Mouse (Mus musculus): Measurements from ENCODE around the gene Kat6b. TPM values are rescaled to one million over a fixed set of nuclear protein-coding genes. Genes with fewer than 3 reads are reported as not detected.

Gene Kat6b
- polyA plus RNA-seq, 1 experiment from 2014 or later: 17.9 TPM

GRCm38 (mm10) chr14:21720430-21721205 lies 239.4 kb downstream of the Kat6b start:
- Histone ChIP-seq H3K4me1 (ENCODE audit: control insufficient read depth, insufficient read depth, low read length) (no peaks in the 10 kb centered on the region; the same call in 1 of the 2 replicates), H3K27ac (replicated peaks; ENCODE audit: low read depth, low read length) (no peak overlapping the region), H3K9ac (replicated peaks; ENCODE audit: low read length) (no peak overlapping the region), H3K4me3 (ENCODE audit: low read depth, low read length) (no peak overlapping the region), H3K4me2 (ENCODE audit: low read depth, low read length) (no peak overlapping the region), H3K27me3 (ENCODE audit: control insufficient read depth, insufficient read depth, low read length) (no peaks in the 10 kb centered on the region), H3K9me3 (replicated peaks; ENCODE audit: control insufficient read depth, low read length) (no peaks in the 10 kb centered on the region), H3K36me3 (replicated peaks; ENCODE audit: control insufficient read depth, insufficient read depth, low read depth, low read length) (no peaks in the 10 kb centered on the region)
- ATAC-seq (replicated peaks; ENCODE audit: insufficient number of reproducible peaks, low FRiP score, low TSS enrichment, low read depth): no peak
- WGBS: 56% methylated on average over 4 of the region's 4 CpGs
- DNase-seq (ENCODE audit: low spot score): no peak

Other genes starting within 250 kb of the Kat6b start
- 0.18 and 0.31 TPM in 2 replicates for gene Dupd1, start 233.1 kb downstream of the Kat6b start, polyA plus RNA-seq (2014; fragmentation: Nextera tagmentation; extraction: Ambion mirVana)

All from embryonic facial prominence, embryonic 11.5 days (tissue).